Mouse (Mus musculus): ENCODE data around the gene Dydc1.

Gene Dydc1

GRCm38 (mm10) chr14:41096296-41096860 is 23.7 kb downstream of the Dydc1 start:
- in situ Hi-C loops (cut with MboI, MseI): loop anchor here in 1 of 2 experiments (25.0 kb wide), 1 partner anchor 1284 kb away; no protein-coding TSS in a partner anchor

- in situ Hi-C loops (cut with MboI, MseI): loop anchor here in 1 of 2 experiments (25.0 kb wide), 1 partner anchor 1286 kb away; no protein-coding TSS in a partner anchor
Measured at GRCm38 (mm10) chr14:41098726-41099125, 26.0 kb downstream of the Dydc1 start.

DNA sequence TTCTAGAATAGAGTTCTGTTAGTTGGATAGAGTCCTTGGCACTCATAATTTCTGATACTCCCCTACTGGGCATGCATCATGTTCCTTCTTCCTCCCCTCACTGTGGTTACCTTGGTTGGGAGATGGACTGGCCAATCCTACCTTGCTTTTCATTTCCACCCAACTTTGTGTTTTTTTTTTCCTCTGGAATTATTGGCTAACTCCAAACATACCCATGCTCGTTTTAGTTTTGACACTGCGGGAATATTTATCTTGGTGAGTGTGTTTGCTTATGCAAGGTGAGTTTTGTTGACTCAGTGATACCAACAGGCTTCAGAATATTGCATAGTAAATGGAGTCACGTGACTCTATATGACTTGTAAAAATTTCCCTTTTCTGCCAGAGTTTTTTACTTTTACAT is 28.0 kb downstream of the Dydc1 start:
- in situ Hi-C loops (cut with MboI, MseI): loop anchor here in 1 of 2 experiments (25.0 kb wide), 1 partner anchor 1887 kb away; the partner anchor contains the start of gene Gm8082

GRCm38 (mm10) chr14:41101242-41101641 is 28.5 kb downstream of the Dydc1 start:
- in situ Hi-C loops (cut with MboI, MseI): loop anchor here in 1 of 2 experiments (25.0 kb wide), 1 partner anchor 1886 kb away; the partner anchor contains the start of gene Gm8082

GRCm38 (mm10) chr14:41102269-41102668 is 29.6 kb downstream of the Dydc1 start:
- in situ Hi-C loops (cut with MboI, MseI): loop anchor here in 1 of 2 experiments (25.0 kb wide), 1 partner anchor 1885 kb away; the partner anchor contains the start of gene Gm8082

DNA sequence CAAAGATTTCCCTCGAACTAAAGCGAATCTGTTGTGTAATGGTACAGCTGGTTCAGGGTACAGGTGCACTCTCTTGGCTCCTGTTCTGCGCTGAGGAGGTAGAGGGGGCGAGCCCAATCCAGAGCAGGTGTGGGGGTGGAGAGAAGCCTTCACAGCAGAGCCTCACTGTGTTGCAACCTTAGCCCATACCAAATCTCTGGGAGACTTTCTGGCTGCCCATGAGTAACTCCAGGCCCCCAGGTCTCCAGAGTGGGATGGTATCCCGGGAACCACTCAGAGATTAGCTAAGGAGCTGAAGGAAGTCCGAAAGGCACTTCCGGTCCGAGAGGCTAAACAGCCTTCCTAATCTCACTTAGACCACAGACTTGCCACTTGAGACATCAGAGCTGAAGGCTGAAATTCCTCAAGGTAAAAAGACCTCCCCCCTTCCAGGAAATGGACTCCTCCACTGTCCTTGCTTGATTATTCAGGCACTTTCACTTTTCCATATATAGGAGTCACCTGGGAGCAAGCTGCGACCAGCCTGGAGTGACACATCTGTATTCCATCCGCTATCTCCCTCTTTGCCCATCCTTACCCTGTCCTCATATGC is 32.2 kb downstream of the Dydc1 start, which contains the start of gene Mat1a:
Gene Mat1a (plus strand): TSS at position 183 of the 592 bp plus-strand sequence.
- in situ Hi-C loops (cut with MboI, MseI): loop anchor here in 1 of 2 experiments (25.0 kb wide), 1 partner anchor 1882 kb away; the partner anchor contains the start of gene Gm8082

DNA sequence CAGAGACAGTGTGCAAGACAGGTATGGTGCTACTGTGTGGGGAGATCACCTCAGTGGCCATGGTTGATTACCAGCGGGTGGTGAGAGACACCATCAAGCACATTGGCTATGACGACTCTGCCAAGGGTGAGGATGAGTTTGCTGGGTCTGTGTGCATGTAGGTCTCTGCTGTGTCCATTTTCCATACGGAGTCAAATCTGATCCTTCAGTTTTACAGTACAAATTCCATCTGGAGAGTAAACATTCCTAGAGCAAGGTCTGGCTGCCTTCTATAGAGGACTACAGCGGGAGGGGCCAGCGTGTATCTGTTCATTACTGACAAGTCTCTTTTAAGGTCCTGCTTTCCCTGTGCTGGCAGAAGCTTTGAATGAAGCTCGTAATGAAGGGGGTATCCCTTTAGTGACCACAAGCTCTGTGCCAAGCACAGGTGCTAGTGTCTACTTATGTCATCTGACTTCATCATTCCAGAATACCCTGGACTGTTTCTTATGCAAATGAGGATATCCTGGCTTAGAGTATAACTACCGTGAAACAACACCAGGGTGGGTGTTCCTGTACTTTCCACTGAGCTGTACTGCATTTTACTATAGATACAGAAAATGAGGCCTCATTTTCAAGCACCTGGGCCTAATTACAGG is 38.4 kb downstream of the Dydc1 start:
- in situ Hi-C loops (cut with MboI, MseI): loop anchor here in 1 of 2 experiments (25.0 kb wide), 1 partner anchor 1876 kb away; the partner anchor contains the start of gene Gm8082

- in situ Hi-C loops (cut with MboI, MseI): loop anchor here in 1 of 2 experiments (25.0 kb wide), 1 partner anchor 1874 kb away; the partner anchor contains the start of gene Gm8082
Measured at GRCm38 (mm10) chr14:41112944-41113343, 40.2 kb downstream of the Dydc1 start.

DNA sequence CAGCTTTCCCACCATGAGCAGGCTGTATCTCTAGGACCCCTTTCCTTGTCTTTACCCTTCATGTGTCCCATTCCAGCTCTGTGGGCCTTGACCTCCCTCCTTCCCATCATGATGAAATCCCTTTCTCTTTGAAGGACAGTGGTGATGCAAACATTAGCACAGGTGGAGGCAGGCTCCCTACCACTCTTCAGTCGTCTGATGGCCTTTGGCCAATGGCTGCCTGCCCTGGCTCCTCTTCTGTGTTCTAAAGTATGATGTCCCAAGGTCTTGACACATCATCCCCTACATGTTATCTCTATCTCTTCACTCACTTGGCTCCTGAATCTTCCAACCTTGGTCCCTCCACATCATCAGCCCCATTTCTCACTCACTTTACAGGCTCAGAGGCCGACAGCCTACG is 43.6 kb downstream of the Dydc1 start:
- in situ Hi-C loops (cut with MboI, MseI): loop anchor here in 1 of 2 experiments (25.0 kb wide), 1 partner anchor 1871 kb away; the partner anchor contains the start of gene Gm8082

DNA sequence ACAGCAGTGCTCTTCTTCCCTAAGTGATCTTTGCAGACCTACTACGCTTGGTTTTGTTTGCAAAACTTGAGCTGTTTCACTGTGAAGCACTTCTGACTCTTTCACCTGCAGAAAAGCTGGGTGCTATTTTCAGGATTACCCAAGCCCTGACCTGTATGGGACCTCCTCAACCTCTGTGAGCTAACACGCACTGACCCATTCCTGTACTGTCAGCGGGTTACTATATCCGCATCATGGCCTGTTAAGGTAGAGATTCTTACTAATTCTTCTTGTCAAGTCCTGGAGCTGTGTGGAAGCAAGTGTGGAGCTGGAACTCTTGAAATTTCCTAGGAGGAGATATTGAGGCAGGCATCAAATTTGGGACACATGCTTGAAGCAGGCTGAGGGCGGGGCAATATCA is 52.0 kb downstream of the Dydc1 start:
- in situ Hi-C loops (cut with MboI, MseI): loop anchor here in 1 of 2 experiments (25.0 kb wide), 1 partner anchor 1863 kb away; the partner anchor contains the start of gene Gm8082

GRCm38 (mm10) chr14:41127997-41128396 is 55.3 kb downstream of the Dydc1 start:
- in situ Hi-C loops (cut with MboI, MseI): no loop called here

DNA sequence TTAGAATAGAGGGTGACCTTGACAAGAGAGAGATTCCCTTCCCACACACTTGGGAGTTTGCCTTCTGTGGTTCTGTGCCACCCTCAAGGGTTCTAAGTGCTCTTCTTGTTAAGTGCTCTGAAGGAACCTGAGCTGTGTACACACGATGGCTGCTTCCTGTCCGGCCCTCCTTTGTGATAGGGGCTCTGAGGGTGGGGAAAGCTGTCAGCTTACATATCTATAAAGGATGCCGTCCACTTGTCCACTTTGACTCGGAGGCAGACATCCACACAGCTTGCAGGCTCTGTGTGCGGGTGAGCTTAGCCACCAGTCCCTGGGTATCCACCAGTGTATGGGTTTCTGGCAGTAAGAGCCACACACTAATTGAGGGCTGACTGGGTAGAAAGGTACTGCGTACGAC is 58.8 kb downstream of the Dydc1 start, which contains the start of gene Sftpa1:
Gene Sftpa1 (plus strand): TSS at position 243 of the 400 bp plus-strand sequence.
- in situ Hi-C loops (cut with MboI, MseI): no loop called here

DNA sequence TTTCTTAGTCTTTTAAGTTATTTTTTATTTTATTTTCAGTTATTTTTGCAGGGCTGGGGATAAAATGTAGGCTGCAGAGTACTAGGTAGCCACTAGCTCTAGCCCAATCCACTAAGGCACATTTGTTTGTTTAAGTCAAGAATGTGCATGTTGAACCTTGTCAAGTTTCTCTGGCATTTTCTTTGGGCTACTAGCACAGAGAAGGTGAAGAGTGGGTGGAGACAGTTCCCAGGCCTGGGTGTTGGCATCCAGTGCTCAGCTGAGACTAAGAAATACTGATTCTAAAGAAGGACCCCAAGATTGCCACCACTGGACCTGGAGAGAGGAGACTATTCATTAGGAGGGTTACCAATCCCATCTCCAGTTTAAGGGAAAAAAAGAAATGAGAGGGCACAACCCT is 64.3 kb downstream of the Dydc1 start:
- in situ Hi-C loops (cut with MboI, MseI): no loop called here

DNA sequence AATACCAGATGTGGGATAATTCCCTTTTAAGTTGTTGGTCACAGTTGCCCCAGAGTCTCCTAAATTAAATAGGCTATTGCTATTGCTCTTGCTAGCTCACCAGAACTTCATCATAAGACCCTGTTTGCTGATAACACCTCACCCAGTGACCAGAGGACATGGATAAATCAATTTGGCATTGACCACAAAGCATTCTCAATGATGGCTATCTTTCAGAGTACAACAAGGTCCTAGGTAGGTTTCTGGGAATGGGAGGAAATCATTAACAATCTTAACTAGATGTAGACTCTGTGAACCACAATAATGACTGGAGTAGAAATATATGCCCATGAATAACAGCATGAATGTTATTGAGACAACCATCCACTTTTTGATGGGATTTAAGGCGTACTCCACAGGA is 68.0 kb downstream of the Dydc1 start:
- in situ Hi-C loops (cut with MboI, MseI): no loop called here

Measured in T-helper 17 cell (primary cell).